Mouse (Mus musculus): Measurements from ENCODE around the gene Supt7l.
"Not testable (repeated sequence)": the region's sequence is repeated elsewhere in the genome, so short reads cannot be mapped to it uniquely, and the experiment has no call there.

The Supt7l gene

GRCm38 (mm10) chr5:31527707-31528106, at the start of gene Supt7l:
Supt7l (minus strand) TSS chr5:31527807.
- DNase-seq (ENCODE audit: low spot score): not testable (repeated sequence)

DNA sequence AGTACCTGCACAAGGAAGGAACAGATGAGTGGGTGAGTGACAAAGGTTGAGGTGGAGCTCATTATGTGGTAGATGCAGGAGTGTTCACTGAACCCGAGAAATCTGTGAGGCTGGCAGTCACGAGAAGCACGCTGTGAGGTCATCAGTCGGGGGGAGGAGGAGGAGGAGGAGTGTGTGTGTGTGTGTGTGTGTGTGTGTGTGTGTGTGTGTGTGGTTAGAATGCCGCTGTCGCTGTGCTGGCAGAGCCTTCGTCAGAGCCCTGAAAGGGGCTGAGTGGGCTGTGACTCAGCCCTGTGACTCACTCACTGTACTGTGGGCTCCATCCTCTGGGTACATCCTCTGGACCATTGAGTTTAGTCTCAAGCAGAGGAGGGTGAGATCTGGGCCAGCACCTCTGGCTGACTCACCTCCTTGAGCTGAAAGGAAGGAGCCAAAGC, 49.0 kb upstream of the Supt7l start:
- no peak for DNase-seq (ENCODE audit: low spot score)

DNA sequence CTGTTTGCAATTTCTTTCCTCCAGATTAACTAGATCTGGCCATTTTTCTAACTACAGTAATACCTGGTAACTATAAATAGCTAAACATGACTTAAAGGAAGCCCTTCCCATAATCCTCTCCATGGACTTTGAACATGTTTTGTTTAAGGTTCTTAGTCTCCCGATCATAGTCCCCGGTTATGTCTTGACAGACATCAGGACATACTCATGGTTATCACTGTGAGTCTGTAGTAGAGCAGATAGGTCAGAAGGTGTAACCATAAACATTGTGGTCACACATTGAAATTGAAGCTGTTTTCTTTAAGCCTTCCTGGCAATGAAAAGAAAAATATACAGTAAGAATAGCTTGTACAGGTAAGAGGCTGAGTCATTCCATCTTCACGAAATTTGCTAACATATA, 46.1 kb upstream of the Supt7l start:
- no peak for DNase-seq (ENCODE audit: low spot score)

DNA sequence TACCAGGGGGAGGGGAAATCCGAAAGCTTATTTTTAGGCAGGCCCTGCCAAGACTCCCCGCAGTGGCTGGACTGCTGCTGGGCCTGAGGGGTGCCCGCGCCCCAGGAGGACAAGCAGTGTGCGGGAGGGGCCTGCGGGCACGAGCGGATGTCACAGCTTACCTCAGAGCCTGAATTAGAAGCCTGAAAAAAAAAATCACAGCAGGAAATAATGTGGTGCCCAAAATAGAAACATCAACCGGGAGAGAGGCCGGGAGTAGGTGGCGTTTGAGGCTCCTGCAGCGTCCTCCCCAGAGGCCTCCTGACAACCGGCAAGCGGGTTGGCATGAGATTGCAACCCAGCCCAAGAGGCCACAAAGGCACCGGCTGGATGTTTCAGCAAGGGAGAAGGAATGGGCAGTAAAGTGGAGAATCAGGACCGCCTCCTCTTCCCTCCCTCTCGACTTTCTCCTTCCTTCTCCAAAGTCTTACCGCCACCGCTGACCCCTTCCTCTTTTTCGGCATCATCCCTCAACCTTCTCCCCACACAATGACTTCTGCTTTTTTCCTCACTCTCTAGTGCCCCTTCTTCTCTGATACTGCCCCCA, 43.5 kb upstream of the Supt7l start:
- DNase-seq (ENCODE audit: low spot score): no peak

- no peak for DNase-seq (ENCODE audit: low spot score)
Measured at GRCm38 (mm10) chr5:31567951-31568657, 40.5 kb upstream of the Supt7l start.

GRCm38 (mm10) chr5:31566457-31566856, 38.9 kb upstream of the Supt7l start:
- DNase-seq (ENCODE audit: low spot score): no peak

DNA sequence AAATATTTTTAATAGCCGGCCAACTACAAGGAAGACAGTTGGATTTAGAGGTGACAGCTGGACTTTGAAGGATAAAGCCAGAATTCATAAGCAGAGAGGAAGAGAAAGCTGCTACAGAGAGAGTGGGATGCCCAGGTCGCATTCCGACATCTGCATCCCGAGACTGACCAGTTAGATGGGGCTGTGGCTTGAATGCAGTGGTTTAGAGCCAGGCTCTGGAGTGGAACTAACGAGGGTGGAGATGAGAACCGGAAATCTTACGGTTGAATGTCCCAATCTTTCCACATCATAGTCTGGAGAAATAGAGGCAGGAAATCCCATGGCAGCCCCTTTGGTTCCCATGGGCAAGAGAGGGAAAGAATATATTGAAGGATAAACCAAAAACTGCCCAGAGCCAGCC, 38.4 kb upstream of the Supt7l start:
- no peak for DNase-seq (ENCODE audit: low spot score)

DNA sequence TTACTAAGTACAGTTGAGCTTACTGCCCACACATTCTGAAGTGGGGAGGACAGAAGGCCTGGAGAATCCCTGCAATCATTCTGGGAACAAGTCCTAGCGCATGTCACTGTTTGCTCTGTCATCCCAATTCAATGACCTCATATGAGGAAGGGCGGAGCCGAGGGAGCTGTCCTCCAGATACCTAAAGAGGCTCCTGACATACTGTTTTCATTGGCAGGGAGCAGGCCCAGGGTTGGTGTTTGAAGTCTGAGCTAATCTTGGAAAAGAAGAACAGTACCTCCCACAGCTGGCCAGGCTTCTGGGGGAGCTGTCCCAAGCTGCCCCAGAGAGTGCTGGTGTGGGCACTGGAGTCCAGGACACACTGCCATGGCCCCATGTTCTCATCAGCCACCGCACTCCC, 37.4 kb upstream of the Supt7l start:
- DNase-seq (ENCODE audit: low spot score): no peak

GRCm38 (mm10) chr5:31563905-31564304, 36.3 kb upstream of the Supt7l start:
- DNase-seq (ENCODE audit: low spot score): no peak

GRCm38 (mm10) chr5:31563496-31563895, 35.9 kb upstream of the Supt7l start:
- peak; percentile 51 for DNase-seq (ENCODE audit: low spot score)

- no peak for DNase-seq (ENCODE audit: low spot score)
Measured at GRCm38 (mm10) chr5:31562036-31562666, 34.5 kb upstream of the Supt7l start.

- DNase-seq (ENCODE audit: low spot score): no peak
Measured at GRCm38 (mm10) chr5:31560352-31560751, 32.7 kb upstream of the Supt7l start.

GRCm38 (mm10) chr5:31559401-31559800, 31.8 kb upstream of the Supt7l start:
- no peak for DNase-seq (ENCODE audit: low spot score)

- no peak for DNase-seq (ENCODE audit: low spot score)
Measured at GRCm38 (mm10) chr5:31535228-31535627, 7.6 kb upstream of the Supt7l start.

- DNase-seq (ENCODE audit: low spot score): no peak
Measured at GRCm38 (mm10) chr5:31528560-31528959, 953 bp upstream of the Supt7l start.

GRCm38 (mm10) chr5:31527117-31527680, 408 bp downstream of the Supt7l start:
- DNase-seq (ENCODE audit: low spot score): no peak

DNA sequence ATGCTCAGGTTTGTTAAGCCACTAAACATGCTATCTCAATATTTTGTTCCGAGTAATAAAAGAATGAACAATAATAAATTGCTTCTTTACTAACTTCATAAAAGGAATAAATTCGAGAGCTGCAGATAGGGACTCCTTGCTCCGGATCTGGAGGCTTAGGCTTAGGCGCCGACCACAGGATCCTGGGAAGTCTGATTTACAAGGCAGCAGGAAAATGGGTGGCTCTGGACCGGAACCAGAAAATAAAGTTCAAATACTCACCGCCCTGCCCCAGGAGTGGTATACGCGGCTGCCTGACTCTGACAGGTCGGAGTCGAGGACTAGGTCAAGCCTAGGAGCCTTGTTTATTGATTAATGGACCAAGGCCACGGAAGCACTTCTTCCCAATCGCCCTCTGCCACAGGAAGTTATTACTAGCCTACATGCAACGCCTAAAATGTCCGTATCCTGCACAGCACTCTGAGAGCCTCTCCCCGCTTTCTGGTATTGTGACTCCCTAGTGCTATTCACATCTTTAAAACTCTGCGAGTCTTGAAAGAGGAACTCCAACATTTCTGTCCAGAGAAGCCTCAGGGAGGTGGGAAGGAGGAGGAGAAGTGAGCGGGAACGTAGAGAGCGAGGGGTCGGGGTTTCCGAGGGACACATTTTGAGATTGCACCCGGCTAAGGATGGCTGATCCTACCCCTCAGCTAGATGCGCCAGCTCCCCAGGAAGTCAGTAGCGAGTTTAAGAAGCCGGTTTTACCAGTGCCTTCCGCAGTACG, 1.1 kb downstream of the Supt7l start, which contains the start of gene Slc4a1ap:
TSS of gene Slc4a1ap (plus strand) at position 642 of the 763 bp plus-strand sequence.
- DNase-seq (ENCODE audit: low spot score): peak; percentile 38

- no peak for DNase-seq (ENCODE audit: low spot score)
Measured at GRCm38 (mm10) chr5:31520556-31520955, 7.1 kb downstream of the Supt7l start.

DNA sequence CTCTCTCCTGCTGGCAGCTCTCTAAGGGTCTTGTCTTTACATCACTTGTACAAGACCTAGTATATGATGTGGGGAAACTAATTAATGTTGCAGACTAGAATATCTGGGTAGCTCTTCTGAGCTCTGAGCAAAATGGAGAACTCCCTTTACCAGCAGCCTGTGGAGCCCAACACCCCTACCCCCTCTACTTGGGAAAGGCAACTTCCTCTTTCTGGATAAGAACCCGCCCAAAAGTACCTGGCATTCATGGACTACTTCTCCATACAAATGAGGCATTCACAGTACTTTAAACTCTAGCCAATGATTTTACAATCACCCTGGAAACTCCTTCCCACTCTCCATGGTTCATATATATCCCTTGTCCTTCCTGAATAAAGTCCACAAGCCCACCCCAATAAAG, 15.1 kb downstream of the Supt7l start:
- DNase-seq (ENCODE audit: low spot score): no peak

- no peak for DNase-seq (ENCODE audit: low spot score)
Measured at GRCm38 (mm10) chr5:31504843-31505242, 22.8 kb downstream of the Supt7l start.

- peak; percentile 56 for DNase-seq (ENCODE audit: low spot score)
Measured at GRCm38 (mm10) chr5:31494513-31495297, 32.9 kb downstream of the Supt7l start, which contains the start of gene Gpn1. Gpn1 (plus strand) TSS chr5:31494741.

All from urinary bladder, postnatal 10 days (tissue).